Mouse (Mus musculus) large intestine, adult 2 months (tissue): ENCODE results near the gene Wdr62. TPM values are rescaled to one million over a fixed set of nuclear protein-coding genes. Genes with fewer than 3 reads are reported as not detected.
"Not testable (repeated sequence)": the region's sequence is repeated elsewhere in the genome, so short reads cannot be mapped to it uniquely, and the experiment has no call there.

Experiments
- DNase-seq: peaks from one replicate; pipeline ENCODE4 v3.0.0-alpha.2; 2012; ENCODE audit warnings: low read depth, low spot score
- WGBS: fragments of 180-500 bp; shearing (Covaris S2); methylation state at CpG from one replicate; pipeline ENCODE4 v1.1.7; 2018; 5-methylcytosine and 5-hydroxymethylcytosine counted together
- polyA plus RNA-seq: library from polyadenylated mRNA; depleted of rRNA; stranded (reverse); fragments of >200 nt; gene quantifications from 2 replicates; pipeline ENCODE4 v1.2.3, GENCODE M21; 2012

Gene Wdr62
- polyA plus RNA-seq, 1 experiment, result 14.0 TPM

GRCm38 (mm10) chr7:30219293-30220007, 60.8 kb downstream of the Wdr62 start:
- 4% methylated on average over 16 of the region's 16 CpGs for WGBS

DNA sequence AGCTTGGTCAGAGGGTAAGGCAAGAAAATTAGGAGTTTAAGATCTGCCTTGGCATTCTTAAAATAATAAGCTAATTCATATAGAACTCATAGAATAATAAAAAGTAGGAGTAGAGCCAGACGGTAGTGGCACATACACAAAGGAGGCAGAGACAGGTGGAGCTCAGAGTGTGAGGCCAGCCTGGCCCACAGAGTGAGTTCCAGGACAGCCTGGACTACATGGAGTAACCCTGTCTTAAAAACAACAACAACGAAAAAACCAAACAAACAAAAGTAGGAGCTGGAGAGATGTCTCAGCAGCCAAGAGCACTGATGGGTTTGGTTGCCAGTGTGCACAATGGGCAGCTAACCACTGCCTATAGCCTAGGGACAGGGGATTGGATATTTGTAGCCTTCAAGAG, 62.9 kb downstream of the Wdr62 start:
- WGBS, result 61% methylated on average over 2 of the region's 2 CpGs
- no peak for DNase-seq

More at GRCm38 (mm10) chr7:30219293-30220007, 60.8 kb downstream of the Wdr62 start:
- DNase-seq, result no peak

GRCm38 (mm10) chr7:30216723-30217151, 63.5 kb downstream of the Wdr62 start:
- WGBS, result under 1% methylated on average over 16 of the region's 16 CpGs

DNA sequence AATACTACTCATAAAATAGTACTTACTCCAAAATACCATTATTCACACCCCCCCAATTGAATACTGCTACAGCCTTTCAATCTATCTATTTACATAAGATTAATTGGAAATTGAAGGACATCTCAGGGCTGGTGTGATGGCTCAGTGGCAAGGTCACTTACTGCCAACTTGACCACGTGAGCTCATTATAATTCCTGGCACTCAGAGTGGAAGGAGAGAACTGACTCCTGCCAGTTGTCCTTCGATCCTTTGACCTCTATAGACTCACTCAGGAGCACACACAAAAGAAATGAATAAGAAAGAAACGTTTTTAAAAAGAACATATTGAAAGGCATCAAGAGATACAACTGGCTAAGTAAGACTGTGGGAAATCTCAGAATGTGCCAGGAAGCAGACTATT, 64.3 kb downstream of the Wdr62 start:
- 89% methylated on average over 3 of the region's 3 CpGs for WGBS
- DNase-seq, result no peak

More at GRCm38 (mm10) chr7:30216723-30217151, 63.5 kb downstream of the Wdr62 start:
- no peak for DNase-seq

GRCm38 (mm10) chr7:30213881-30214280, 66.3 kb downstream of the Wdr62 start:
- DNase-seq, result no peak
- 74% methylated on average over 3 of the region's 3 CpGs for WGBS

DNA sequence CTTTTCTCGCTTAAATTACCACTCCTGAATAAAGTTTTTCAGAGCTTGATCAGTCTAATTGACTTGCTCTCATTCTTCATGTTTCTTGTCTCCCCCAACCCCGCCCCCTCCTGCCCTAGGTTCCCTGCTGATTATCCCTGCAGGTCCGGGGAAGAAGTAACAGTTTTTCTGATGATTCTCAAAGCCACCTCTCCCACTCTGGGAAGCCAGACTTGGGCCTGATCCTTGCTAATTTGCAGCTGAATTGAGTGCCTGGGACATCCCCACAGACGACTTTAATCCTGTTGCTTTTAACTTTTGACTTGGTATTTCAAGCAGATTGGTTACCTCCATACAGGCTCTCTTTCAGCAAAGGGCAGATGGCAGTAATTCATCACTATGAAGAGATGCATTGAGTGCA, 69.2 kb downstream of the Wdr62 start:
- 33% methylated on average over 4 of the region's 4 CpGs for WGBS
- no peak for DNase-seq

GRCm38 (mm10) chr7:30206364-30206763, 73.9 kb downstream of the Wdr62 start:
- 49% methylated on average over 5 of the region's 5 CpGs for WGBS
- DNase-seq, result not testable (repeated sequence)

DNA sequence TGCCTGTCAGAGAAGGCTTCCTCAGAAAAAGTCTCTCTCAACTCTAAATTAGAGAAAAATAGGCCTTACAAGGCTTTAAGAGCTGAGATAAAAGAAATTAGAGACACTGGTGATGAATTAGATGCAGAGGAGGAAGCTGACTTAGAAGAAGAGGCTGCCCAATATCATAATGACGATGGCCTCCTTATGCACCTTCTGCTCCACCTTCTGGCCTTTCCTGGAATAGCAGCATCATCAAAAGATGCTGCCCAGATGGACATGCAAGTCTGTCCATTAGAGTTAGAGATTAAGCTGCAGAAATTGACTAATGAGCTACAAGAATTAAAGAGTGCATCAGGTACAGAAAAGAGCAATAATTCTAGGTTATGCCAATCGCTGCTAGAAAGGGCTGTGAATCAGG, 74.8 kb downstream of the Wdr62 start:
- 4% methylated on average over 2 of the region's 2 CpGs for WGBS
- no peak for DNase-seq

GRCm38 (mm10) chr7:30204380-30204779, 75.8 kb downstream of the Wdr62 start:
- DNase-seq, result no peak

DNA sequence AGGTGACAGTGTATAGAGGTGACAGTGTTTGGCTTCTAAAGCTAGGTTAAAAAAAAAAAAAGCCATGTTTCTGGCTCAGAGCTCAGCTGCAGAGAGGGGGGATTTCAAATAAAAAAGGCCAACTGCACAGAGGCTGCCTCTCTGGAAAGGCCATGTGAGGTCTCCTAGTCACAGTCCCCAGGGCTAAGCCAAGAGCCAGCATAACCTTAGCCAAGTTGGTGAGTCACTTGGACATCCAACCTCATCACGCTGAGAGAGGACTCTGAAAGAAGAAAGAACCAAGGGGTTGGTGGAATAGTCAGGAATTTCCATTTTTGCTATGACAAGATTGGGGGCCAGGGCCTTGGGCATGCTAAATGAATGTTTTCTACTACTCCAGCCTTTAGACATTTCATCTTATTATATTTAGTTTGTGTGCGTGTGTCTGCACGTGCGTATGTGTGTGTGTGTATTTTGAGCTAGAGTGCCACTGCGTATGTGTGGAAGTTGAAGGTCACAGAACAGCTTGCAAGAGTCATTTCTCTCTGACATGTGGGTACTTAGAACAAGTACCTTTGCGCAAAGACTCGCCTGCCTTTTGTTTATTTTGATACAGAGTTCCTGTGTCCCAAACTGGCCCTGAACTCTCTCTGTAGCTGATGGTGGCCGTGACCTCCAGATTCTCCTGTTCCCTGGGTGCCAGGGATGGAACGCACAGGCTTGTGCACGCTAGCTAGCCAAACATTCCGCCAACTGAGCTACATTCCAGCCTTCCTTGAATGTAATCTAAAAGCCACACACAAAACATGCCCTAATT, 77.1 kb downstream of the Wdr62 start:
- no peak for DNase-seq
- WGBS, result 67% methylated on average over 11 of the region's 11 CpGs

More at GRCm38 (mm10) chr7:30204380-30204779, 75.8 kb downstream of the Wdr62 start:
- WGBS, result 26% methylated on average over 8 of the region's 8 CpGs

DNA sequence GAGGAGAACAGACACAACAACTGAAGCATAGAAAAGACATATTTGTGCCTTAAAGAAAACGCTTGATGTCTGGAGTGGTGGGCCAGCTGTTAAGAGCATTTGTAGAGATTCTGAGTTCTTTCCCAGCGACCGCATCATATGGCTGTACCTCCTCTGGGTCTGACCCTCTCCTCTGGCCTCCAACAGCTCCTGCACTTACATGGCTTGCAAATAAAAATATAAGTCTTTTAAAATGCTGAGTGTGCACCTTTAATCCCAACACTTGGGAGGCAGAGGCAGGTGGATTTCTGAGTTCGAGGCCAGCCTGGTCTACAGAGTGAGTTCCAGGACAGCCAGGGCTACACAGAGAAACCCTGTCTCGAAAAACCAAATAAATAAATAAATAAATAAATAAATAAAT, 79.6 kb downstream of the Wdr62 start:
- not testable (repeated sequence) for DNase-seq
- WGBS, result 87% methylated on average over 5 of the region's 5 CpGs

GRCm38 (mm10) chr7:30200200-30200599, 80.0 kb downstream of the Wdr62 start:
- 79% methylated on average over 5 of the region's 5 CpGs for WGBS
- DNase-seq, result no peak

DNA sequence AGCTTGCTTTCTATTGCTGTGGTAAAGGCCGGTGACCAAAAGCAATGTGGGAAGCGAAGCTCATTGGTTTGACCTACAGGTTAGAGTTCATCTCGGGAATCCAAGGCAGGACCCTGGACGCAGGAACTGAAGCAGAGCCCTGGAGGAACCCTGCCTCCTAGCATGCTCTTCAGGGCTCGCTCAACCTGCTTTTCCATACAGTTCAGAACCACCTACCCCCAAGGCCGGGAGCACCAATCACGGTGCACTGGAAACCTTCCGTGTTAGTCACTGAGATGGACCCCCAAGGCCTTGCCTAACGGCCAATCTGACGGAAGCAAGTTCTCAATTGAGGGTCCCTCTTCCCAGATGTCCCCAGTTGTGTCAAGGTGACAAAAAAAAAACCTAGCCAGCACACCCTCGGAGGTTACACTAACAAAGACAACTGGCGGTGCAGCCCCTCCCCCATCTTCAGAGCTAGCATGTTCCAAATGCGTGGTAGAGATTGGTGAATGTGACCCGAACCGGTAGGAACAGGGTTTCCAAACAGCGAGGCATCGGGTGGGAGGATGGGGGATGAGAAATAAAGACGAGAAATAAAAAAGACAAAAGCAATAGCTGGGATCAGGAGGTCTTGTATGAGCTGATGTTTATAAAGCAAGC, 80.6 kb downstream of the Wdr62 start:
- 83% methylated on average over 18 of the region's 18 CpGs for WGBS
- DNase-seq, result no peak

- WGBS, result 9% methylated on average over 8 of the region's 8 CpGs
- DNase-seq, result no peak
These were observed 81.7 kb downstream of the Wdr62 start, which contains the start of gene Capns1 for GRCm38 (mm10) chr7:30198481-30198971. Gene Capns1, minus strand, starts transcription at chr7:30198811.

DNA sequence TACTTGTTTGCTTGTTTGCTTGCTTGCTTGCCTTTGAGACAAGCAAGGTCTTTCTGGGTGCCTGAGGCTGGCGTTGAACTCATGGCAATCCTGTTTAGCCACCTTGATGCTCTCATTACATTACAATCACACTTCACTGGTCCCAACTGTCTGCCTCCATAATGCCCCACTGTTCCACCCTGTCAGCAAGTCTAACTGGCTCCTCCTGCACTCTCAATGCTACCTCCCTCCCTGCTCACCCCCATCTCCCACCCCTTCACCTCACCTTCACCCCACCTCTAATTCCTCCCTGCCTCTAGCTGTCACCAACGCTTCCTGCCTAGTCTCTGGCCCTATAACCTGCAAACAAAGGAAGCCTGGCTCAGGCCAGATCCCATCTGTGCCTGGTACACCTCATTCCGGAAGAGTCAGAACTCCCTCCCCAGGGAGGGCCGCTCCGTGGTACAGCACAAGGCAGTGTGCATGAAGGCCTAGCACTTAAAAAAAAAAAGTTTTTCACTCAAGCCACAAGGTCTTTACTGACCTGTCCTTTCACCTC, 82.6 kb downstream of the Wdr62 start:
- DNase-seq, result no peak
- 70% methylated on average over 5 of the region's 5 CpGs for WGBS

DNA sequence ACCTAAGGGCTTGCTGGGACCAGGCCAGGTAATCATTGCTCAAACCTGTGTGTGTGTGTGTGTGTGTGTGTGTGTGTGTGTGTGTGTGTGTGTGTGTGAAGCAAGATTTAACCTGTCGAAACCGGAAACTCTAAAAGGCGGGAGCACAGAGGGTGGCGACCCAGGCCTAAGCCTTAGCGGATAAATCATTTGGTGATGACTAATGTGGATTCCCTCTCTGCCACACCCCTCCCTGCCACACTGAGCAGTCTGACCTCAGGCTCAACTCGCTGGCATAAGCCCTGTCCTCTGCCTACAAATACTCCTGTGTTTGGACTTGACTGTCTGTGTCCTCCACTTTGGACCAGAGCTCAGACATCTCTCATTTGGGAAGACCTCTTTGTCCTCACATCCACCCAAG, 84.0 kb downstream of the Wdr62 start:
- no peak for DNase-seq
- 39% methylated on average over 6 of the region's 6 CpGs for WGBS

DNA sequence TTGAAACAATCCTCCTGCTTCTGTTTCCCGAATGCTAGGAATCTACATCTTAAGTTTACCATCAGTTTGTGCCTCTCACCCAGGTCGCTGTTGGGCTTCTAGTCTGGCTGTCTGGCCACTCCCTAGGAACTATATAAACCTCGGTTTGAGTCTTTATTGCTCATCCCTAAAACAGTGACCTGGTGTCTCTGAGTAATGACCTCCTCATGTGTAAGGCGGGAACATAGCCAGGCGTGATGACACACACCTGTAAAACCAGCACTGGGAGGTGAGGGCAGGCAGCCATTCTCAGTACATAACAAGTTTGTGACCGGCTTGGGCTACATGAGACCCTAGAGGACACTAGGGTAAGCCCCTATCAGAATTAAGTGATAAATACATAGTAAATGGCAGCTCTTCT, 84.8 kb downstream of the Wdr62 start:
- WGBS, result 24% methylated on average over 6 of the region's 6 CpGs
- no peak for DNase-seq

DNA sequence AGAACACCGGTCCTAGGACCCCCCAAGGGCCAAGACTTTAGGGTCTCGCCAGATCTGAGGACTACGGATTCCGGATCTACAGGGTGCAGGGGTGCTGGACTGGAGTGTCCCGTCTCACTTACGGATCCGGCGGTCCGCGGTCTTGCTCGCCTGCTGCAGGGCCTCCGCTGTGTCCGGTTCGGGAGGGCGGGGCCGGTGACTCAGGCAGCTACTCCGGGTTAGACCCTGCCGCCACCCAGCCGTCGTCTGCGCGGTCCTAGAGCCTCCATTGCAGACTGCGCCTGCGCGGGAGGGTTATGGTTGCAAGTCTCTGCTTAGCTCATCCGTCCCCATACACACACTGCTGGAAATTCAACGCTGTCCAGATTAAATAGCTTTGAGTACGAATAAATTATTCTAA, 85.3 kb downstream of the Wdr62 start:
- under 1% methylated on average over 28 of the region's 28 CpGs for WGBS
- DNase-seq, result peak; percentile 93

- DNase-seq, result no peak
- WGBS, result 1% methylated on average over 26 of the region's 26 CpGs
These were observed 86.0 kb downstream of the Wdr62 start for GRCm38 (mm10) chr7:30194101-30194831.
